Mouse (Mus musculus): ENCODE results near the gene Lck.

Gene Lck

DNA sequence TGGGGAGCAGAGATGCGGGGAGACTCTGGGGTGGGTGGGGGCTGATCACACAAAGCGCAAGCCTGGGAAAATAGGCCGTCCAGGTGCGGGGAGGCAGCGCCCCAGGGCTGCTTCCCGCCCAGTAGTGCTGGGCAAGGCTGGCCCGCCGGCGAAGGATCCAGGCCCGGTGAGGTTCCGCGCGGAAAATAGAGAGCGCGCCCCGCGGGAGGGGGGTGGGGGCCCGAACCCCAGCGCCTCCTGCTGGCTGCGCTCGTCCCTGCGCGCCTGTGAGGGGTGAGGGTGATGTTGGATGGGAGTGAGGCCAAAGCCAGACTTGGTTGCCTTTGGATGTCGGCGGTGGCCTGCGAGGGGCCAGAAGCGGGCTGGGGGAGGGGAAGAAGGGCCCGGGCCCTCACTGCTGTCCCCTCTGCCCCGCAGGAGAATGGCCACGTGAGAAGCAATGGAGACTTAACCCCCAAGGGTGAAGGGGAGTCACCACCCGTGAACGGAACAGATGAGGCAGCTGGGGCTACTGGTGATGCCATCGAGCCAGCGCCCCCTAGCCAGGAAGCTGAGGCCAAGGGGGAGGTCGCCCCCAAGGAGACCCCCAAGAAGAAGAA, 59.0 kb downstream of the Lck start:
- in situ Hi-C loops (cut with MboI; ENCODE audit: low pct_unique_long_range_greater_than_20kb in 1 of 2, low sequenced_read_pairs in 2 of 2, unreplicated experiment in 1 of 2): no loop called here

- in situ Hi-C loops (cut with MboI; ENCODE audit: low pct_unique_long_range_greater_than_20kb in 1 of 2, low sequenced_read_pairs in 2 of 2, unreplicated experiment in 1 of 2): no loop called here
Observed at GRCm38 (mm10) chr4:129513891-129514290, 59.5 kb downstream of the Lck start.

GRCm38 (mm10) chr4:129513086-129513767, 60.2 kb downstream of the Lck start, which contains the start of gene Marcksl1:
TSS of gene Marcksl1 (plus strand) at chr4:129513581.
- in situ Hi-C loops (cut with MboI; ENCODE audit: low pct_unique_long_range_greater_than_20kb in 1 of 2, low sequenced_read_pairs in 2 of 2, unreplicated experiment in 1 of 2): no loop called here

GRCm38 (mm10) chr4:129511413-129512096, 61.9 kb downstream of the Lck start:
- in situ Hi-C loops (cut with MboI; ENCODE audit: low pct_unique_long_range_greater_than_20kb in 1 of 2, low sequenced_read_pairs in 2 of 2, unreplicated experiment in 1 of 2): no loop called here

DNA sequence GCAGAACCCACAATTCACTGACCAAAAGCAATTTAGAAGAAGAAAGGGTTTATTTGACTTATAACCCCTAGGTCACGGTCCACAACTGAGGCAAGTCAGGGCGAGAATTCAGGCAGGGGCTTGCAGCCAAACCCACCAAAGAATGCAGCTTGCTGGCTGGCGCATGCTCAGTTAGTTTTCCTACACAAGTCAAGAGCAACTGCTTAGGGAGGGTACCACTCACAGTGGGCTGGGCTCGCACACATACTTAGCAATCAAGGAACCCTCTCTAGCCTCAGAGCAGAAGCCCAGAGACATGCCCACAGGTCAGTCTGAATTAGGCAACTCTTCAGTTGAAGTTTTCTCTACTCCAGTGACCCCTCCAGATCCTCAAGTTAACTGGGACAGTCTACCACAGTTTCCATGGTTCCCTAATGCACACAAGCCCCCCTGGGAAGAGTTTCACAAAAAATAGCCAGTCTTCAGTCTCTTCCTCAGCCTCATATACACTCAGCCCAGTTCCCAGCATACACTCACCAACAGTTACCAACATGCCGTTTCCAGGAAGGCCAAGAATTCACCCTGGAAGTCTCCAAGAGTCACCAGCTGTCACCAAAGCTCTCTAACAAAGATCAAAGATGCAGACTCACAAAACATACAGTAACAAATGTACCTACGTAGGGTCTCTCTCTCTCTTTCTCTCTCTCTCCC, 62.6 kb downstream of the Lck start:
- in situ Hi-C loops (cut with MboI; ENCODE audit: low pct_unique_long_range_greater_than_20kb in 1 of 2, low sequenced_read_pairs in 2 of 2, unreplicated experiment in 1 of 2): no loop called here

DNA sequence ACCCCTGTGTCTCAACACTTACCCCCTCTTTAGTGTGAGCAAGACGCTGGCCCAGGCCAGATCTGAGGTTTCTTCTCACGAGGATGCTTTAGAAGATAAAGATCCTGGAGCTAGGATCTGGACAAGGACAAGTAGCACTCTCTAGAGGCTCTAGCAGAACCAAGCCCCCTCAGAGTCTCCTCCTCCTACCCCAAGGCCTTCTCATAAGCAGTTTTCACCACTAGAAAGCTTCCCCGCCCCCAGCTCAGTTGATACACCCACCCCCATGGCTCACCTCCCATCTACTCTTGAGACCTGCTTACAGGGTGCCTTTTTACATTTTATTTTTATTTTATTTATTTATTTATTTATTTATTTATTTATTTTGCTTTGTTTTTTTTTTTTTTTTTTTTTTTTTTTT, 63.8 kb downstream of the Lck start:
- in situ Hi-C loops (cut with MboI; ENCODE audit: low pct_unique_long_range_greater_than_20kb in 1 of 2, low sequenced_read_pairs in 2 of 2, unreplicated experiment in 1 of 2): no loop called here

DNA sequence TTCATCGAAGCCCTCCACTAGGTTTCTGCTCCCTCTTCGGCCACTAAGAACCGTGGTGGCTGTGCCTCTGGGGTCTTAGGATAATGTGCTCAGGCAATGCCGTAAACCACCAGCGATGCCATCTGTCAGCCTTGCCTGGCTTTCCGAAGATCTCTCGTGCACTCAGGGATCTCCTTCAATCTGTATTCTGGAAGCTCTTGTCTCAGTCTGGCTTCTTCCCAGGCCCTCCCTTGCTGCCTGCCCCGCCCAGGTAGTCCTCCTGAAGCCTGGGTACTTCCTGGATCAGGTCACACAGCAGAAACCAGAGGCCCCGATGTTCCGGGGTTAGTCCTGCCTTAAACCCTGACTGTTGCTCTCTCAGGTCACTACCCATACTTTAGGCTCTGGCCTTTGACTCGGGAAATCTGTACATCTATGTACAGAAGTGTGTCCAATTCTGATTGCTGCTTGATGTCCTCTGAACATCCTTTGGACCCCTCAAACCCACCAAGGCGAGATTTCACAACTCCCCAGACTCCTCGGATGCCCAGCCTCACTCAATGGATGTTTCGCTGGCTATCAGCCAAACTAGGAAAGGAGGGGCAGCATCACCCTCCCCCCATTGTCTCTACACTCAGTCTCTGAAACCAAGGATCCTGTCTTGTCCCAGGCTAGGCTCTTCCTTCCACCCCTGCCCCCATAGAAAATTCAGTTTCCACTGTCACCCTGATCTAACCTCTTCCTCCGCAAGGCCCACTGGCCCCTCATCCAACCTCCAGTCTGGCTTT, 64.4 kb downstream of the Lck start:
- in situ Hi-C loops (cut with MboI; ENCODE audit: low pct_unique_long_range_greater_than_20kb in 1 of 2, low sequenced_read_pairs in 2 of 2, unreplicated experiment in 1 of 2): no loop called here

DNA sequence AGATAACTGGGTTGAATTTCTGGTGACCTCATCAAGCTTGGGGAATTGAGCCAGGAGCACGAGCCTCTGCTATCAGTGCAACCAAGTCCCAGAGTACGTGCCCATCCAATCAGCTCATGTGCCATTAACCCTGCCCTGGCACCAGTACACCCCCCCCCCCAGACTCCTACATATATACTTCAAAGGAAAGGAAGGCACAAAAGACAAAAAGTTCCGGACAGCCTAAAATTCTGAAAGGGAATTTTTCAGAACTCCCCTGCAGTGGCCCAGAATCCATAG, 65.3 kb downstream of the Lck start:
- in situ Hi-C loops (cut with MboI; ENCODE audit: low pct_unique_long_range_greater_than_20kb in 1 of 2, low sequenced_read_pairs in 2 of 2, unreplicated experiment in 1 of 2): no loop called here

GRCm38 (mm10) chr4:129507434-129508236, 65.8 kb downstream of the Lck start:
- in situ Hi-C loops (cut with MboI; ENCODE audit: low pct_unique_long_range_greater_than_20kb in 1 of 2, low sequenced_read_pairs in 2 of 2, unreplicated experiment in 1 of 2): no loop called here

DNA sequence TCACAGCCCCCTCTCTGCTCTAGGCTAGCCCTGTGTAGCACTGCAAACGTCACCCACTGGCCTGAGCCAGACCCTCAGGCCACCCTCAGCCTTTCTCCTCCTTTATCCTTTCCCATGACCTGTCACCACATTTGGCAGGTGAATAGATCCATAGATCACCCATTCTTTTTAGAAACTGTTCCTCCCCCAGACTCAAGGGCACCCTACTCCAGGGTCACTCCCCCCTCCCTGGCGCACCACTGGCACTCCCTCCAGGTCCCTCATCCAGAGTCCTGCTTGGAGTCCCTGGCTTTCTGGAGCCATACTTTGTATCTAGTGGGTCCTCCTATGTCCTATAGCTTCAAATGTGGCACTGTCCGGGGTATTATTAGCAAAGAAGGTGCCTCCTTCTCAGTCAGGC, 67.9 kb downstream of the Lck start:
- in situ Hi-C loops (cut with MboI; ENCODE audit: low pct_unique_long_range_greater_than_20kb in 1 of 2, low sequenced_read_pairs in 2 of 2, unreplicated experiment in 1 of 2): no loop called here

DNA sequence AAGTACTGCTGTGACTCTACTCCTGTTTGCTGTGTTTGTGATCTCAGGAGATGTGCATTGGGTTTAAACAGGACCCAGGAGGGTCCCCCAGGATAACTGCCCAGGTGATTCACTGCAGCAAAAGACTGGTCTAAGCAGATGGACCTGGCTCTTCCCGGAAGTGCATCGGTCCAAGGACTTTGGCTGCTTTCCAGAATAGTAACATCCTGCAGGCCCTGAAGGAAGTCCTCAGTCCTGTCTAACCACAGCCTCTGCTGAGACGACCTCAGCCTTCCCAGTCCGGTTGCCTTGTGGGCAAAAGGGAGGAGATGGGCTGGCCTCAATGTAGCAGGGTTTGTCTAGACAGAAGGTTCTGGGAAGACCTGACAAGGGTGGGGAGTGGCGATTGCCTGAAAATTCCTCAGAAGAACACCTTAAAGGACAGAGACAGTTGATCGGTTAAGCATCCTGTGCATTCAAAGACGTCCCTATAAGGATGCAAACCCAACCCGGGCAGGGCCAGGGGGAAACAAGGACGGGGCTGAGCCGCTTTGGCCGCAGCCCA, 70.5 kb downstream of the Lck start:
- in situ Hi-C loops (cut with MboI; ENCODE audit: low pct_unique_long_range_greater_than_20kb in 1 of 2, low sequenced_read_pairs in 2 of 2, unreplicated experiment in 1 of 2): no loop called here

- in situ Hi-C loops (cut with MboI; ENCODE audit: low pct_unique_long_range_greater_than_20kb in 1 of 2, low sequenced_read_pairs in 2 of 2, unreplicated experiment in 1 of 2): no loop called here
Observed at GRCm38 (mm10) chr4:129502327-129502888, 71.0 kb downstream of the Lck start.

GRCm38 (mm10) chr4:129500607-129501566, 72.6 kb downstream of the Lck start:
- in situ Hi-C loops (cut with MboI; ENCODE audit: low pct_unique_long_range_greater_than_20kb in 1 of 2, low sequenced_read_pairs in 2 of 2, unreplicated experiment in 1 of 2): no loop called here

- in situ Hi-C loops (cut with MboI; ENCODE audit: low pct_unique_long_range_greater_than_20kb in 1 of 2, low sequenced_read_pairs in 2 of 2, unreplicated experiment in 1 of 2): no loop called here
Observed at GRCm38 (mm10) chr4:129500017-129500416, 73.4 kb downstream of the Lck start.

DNA sequence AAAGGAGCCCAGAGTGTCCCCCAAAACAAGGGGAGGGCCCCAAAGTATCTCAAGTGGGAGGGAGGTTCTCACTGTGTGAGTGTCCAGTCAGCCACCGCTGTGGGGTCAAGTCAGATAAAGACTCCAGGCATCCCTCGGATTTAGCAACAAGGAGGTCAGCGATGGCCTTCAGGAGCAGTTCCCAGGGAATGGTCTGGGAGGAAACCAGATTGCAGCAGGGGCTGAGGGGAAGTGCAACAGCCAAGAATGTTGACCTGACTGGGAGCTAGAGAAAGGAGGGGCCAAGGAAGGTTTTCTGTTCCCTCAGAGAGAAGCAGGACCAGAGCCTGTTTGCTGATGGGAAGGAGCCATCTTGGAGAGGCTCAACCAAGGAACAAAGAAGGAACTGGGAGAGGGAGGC, 74.5 kb downstream of the Lck start:
- in situ Hi-C loops (cut with MboI; ENCODE audit: low pct_unique_long_range_greater_than_20kb in 1 of 2, low sequenced_read_pairs in 2 of 2, unreplicated experiment in 1 of 2): no loop called here

Data from mouse embryonic stem cell (cell line).